Mouse (Mus musculus) liver, embryonic 14.5 days (tissue): ENCODE measurements around the gene Atp1a4.

Experiments used
- CTCF ChIP-seq: IDR thresholded peaks from 2 replicates; pipeline ENCODE4 v1.5.1; 2016; ENCODE audit warnings: antibody characterized with exemption, low read depth, control low read depth
- EP300 ChIP-seq: IDR thresholded peaks from 2 replicates; pipeline ENCODE4 v1.6.1; 2016; ENCODE audit warnings: antibody characterized with exemption, low read depth

GRCm38 (mm10) chr1:172221297-172222063, 36.7 kb downstream of the Atp1a4 start:
- TF ChIP-seq EP300: no peak
- no peak for TF ChIP-seq CTCF
